Mouse (Mus musculus): ENCODE measurements around the gene Ccl5.

The Ccl5 gene

DNA sequence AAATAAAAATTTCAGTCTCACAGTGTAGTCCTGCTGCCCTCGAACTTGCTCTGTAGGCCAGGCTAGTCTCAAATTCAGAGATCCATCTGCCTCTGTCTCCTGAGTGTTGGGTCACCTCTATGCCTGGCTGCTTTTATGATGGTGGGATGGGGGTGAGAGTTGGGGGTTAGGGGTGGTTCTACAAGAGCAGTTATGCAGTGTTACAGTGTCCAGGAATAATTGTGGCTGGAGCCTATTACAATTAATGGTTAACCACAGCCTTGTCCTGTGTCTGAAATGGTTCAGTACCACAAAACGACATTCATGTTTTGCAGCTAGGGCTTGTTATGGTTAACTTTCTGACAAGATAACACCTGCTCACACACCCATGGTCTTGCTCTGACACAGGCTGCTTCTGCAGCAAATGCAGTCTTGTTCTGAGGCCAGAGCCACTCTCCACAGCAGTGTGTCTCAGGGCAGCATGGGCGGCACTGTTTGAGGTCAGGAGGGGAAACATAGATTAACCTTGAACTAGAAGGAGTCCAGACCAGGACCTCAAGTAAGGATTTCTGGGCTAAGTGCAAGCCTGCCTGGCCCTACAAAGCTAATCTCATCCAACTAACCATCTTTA lies 8.5 kb upstream of the Ccl5 start:
- in situ Hi-C loops (cut with MboI, MseI): no loop called here

DNA sequence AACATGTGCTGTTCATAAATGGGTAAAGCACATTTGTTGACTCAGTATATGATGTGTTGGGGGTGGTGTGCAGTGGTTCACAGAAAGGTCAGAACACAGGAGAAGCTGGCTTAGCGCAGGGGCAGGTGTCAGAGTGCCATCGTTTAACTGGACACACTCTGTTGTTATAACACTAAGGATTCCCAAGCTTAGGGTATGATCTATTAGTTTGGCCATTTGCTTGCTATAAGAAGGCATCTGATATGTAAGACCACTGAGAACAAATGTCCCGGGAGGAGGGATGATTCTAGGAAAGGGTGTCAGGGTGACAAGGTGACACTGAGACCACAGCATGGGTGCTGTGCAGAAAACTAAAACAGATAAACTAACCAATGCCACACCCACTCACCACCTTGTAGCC lies 6.5 kb upstream of the Ccl5 start:
- in situ Hi-C loops (cut with MboI, MseI): no loop called here

DNA sequence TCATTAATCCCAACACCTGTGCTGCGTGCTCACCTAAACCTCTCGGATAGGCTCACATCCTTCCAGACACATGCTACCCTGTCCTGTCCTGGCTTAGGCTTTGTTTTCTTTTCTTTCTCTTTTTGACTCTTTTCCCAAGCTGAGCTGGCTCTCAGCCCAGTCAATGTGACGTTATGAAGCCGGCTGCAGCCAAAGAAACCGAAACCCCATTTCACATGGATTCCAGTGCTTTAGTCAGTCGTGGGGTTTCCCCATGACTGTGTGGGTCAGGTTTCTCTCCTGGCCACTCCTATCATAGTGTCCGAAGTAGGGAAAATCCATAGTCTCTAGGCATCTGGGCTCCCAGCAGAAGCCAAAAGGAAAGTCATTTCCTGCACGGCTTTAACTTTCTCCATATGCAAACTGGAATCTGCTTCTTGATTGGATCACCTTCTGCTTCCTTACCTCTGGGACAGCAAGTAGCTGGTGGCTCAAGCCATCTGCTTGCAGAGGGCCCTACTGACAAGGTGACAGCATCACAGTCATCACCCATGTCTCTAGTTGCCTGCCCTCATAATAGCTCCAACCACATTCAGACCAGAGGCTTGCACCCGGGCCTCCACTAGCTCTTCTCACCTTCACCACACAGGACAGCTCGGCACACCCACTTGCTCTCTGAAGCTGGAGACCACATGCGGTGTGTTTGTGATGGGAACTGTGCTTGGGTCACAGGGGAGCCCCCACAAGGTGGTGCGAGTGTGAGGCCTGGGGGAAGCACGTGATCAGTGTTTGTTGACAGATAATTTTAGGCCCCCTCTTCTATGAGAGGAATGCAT lies 4.5 kb upstream of the Ccl5 start:
- in situ Hi-C loops (cut with MboI, MseI): no loop called here

DNA sequence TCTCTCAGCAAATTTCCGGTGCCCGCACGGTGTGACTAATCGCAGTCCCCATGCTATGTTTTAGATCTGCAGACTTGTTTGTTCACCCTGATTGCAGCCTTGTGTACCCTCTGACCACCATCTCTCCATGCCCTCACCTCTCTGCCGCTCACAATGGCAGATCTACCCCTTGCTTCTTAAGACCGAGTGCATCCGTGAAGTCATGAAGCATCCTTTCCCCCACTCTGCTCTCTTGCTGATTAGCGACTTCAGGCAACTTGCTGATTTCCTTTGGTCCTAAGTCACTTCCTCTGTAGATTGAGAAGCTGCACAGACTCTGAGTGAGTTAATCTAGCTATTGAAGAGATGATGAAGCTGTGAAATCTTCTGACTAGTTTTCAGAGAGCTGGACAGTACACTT lies 3.8 kb upstream of the Ccl5 start:
- in situ Hi-C loops (cut with MboI, MseI): no loop called here

DNA sequence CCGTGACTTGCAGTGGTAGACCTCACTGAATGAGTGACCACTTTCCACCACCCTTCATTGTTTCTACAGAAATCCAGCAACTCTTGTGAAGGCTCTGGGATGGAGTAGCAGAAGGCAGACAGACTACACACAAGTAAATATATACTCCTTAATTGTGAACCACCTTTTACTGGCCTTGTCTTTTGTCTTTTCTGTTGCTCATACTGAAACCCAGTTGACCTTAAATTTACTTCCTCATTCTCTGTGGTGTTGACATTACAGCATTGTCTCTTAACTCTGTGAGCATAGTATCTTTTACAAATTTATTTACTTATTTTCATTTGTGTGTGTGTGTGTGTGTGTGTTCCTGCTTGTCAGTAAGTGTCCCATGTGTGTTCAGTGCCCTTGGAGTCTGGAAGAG lies 2.9 kb upstream of the Ccl5 start:
- in situ Hi-C loops (cut with MboI, MseI): no loop called here

DNA sequence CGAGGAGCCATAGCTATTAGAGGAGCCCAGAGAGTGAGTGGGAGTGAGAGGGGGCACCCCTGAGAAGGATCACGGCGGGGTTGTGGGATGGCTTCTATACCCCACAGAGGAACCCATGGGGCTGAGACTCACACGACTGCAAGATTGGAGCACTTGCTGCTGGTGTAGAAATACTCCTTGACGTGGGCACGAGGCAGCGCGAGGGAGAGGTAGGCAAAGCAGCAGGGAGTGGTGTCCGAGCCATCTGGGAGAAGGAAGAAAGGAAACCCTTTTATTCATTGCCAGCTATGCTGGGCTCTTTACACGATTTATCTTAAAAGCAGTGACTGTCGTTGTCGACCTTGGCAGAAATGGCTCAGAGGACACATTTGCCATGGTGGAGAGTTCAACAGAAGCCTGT lies 1.3 kb downstream of the Ccl5 start:
- in situ Hi-C loops (cut with MboI, MseI): no loop called here

DNA sequence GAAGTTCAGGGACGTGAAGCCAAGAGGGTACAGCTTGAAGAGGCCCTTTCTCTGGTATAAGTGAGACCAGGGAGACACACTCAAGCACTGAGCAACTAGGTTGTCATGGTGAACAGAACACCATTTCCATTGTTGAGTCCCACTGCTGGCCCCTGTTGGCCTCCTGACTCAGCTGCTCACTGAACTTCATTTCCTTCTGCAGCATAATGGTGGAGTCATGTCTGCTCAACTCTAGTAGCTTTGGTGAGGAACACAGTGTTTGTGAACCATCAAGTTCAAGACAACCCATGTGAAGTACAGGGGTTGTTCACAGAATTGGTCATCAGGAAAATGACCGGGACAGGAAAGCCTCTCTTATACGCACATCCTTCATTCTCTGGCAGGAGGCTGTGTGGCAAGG lies 8.2 kb downstream of the Ccl5 start, which contains the start of gene Heatr9:
Gene Heatr9, minus strand, starts transcription at position 101 of the 400 bp plus-strand sequence.
- in situ Hi-C loops (cut with MboI, MseI): no loop called here

DNA sequence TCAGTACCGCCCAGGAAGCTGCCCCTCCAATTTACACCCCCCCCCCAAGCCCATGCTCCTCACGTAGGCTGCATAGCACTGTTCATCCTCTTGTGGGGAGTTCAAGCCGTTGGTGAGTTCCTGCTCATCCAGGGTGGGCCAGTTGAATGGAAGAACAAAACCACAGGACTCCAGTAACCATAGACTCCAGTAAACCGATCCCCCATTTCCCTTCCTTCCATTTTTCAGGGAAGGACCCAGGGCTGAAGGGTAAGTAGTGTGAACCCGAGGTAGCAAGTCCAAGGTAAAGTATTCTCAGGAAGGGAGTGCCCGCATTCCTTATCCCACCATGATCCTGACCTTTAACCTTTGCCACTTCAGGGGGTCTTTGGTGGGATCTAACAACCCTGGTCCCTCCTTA lies 11.9 kb downstream of the Ccl5 start:
- in situ Hi-C loops (cut with MboI, MseI): loop anchor here (5.0 kb wide), 1 partner anchor 104 kb away; no protein-coding TSS in a partner anchor

DNA sequence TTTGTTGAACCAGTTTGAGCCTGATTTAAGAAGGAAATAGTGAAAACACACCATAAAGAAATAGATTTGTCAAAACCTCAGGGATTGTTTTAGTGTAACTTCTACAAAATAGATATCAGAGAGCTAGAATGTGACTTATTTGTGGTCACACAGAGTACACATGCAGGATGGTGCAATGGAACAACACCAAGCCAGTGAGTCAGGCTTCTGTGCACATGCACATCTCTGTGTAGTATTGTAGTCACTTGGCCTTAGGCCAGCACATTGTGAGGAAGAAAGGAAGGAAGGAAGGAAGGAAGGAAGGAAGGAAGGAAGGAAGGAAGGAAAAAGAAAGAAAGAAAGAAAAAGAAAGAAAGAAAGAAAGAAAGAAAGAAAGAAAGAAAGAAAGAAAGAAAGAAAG lies 13.2 kb downstream of the Ccl5 start:
- in situ Hi-C loops (cut with MboI, MseI): loop anchor here (5.0 kb wide), 1 partner anchor 105 kb away; no protein-coding TSS in a partner anchor

DNA sequence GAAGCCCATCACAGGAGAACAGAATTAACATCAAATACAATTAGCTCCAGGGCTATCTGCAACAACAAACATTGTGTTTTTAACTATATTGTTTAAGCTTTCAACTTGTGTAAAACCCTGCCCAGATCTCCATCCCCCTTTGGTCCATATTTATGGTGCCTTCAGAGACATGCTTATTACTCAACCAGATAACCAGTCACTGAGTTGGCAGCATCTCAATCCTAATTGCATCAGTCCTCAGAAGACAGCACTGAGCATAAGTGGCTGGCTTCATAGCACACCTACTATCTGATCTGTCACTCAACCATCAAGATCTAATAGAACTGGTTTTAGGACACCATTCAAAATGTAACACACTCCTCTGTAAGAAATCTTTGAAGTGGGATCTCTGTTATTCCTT lies 20.8 kb downstream of the Ccl5 start:
- in situ Hi-C loops (cut with MboI, MseI): no loop called here

DNA sequence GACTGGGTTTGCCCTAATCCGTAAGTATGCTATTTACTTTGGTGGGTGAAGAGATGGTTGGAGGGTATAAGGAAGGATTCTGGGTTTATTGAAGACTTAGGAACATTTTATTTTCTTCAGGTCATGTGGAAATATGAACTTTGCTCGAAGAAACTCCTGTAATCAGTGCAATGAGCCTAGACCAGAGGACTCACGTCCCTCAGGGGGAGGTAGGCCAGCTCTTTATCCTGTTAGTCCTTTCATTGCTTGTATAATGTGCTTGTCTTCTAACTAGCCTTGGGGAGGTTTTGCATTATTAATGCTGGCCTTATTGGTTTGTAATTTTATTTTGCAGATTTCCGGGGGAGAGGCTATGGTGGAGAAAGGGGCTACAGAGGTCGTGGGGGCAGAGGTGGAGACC lies 26.0 kb downstream of the Ccl5 start:
- in situ Hi-C loops (cut with MboI, MseI): no loop called here

DNA sequence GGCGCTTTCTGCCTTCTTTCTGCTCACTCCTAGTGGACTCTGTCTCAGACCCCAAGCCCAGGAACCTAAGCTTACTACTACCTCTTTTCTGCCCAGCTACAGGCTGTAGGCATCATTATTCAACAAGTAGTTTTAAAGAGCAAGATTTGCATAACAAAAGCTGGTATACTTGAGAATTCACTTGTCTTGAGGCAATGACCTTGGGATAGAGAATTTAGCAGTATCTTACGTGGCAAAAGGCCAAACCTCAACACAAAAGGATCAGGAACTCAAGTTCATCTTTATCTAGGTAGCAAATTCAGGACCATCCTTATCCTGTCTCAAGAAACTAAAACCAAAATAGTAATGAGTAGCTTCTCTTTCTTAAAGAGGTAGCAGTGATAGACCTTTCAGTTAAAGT lies 34.7 kb downstream of the Ccl5 start:
- in situ Hi-C loops (cut with MboI, MseI): no loop called here

DNA sequence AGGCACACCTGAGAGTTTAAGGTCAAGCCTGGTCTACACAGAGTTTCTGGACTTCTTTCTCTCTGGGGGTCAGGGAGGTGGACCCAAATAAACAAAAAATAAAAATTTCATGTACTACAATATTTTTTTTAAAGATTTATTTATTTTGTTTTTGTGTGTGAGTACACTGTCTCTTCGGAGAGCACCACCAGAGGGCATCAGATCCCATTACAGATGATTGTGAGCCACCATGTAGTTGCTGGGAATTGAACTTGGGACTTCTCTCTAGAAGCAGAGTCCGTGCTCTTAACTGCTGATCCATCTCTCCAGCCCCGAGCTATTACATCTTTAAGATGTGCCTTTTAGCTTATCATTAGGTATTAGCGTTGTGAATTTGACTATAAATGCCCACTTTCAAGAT lies 38.8 kb downstream of the Ccl5 start:
- in situ Hi-C loops (cut with MboI, MseI): no loop called here
